Mouse (Mus musculus) cerebellum, adult 2 months (tissue): ENCODE measurements around the gene Lmntd1. TPM values are rescaled to one million over a fixed set of nuclear protein-coding genes. Genes with fewer than 3 reads are reported as not detected.
"Not testable (repeated sequence)": the region's sequence is repeated elsewhere in the genome, so short reads cannot be mapped to it uniquely, and the experiment has no call there.

Experiments
- DNase-seq, 2 experiments: peaks; one replicate each; pipeline ENCODE4 v3.0.0; 2021
- H3K27ac ChIP-seq: fragments of 200-500 bp; 2 replicates; pipeline ENCODE4 v1.5.1; 2012; ENCODE audit warnings: low read length, control low read depth, inconsistent platforms; ENCODE audit not compliant: insufficient read depth
- H3K27me3 ChIP-seq: fragments of 200-500 bp; 2 replicates; pipeline ENCODE4 v1.6.1; 2012; ENCODE audit warnings: inconsistent platforms, mild to moderate bottlenecking, low read length, moderate library complexity; ENCODE audit not compliant: control insufficient read depth, insufficient read depth
- H3K4me1 ChIP-seq: fragments of 200-500 bp; 2 replicates; pipeline ENCODE4 v1.6.1; 2011; ENCODE audit warnings: low read length; ENCODE audit not compliant: control insufficient read depth, insufficient read depth
- H3K4me3 ChIP-seq: fragments of 200-500 bp; replicated peaks from 2 replicates; pipeline ENCODE3; 2011; ENCODE audit warnings: mild to moderate bottlenecking, low read depth, low read length, control low read depth; ENCODE audit not compliant: insufficient read depth
- CTCF ChIP-seq: fragments of 200-500 bp; IDR thresholded peaks from 2 replicates; pipeline ENCODE4 v1.5.1; 2011; ENCODE audit warnings: low read depth, mild to moderate bottlenecking, control low read depth, low read length, moderate library complexity, borderline replicate concordance; ENCODE audit not compliant: insufficient read depth
- POLR2A ChIP-seq: fragments of 200-500 bp; IDR thresholded peaks from 2 replicates; pipeline ENCODE4 v1.6.1; 2011; ENCODE audit warnings: low read length, control low read depth, borderline replicate concordance; ENCODE audit not compliant: insufficient read depth
- WGBS: fragments of 180-500 bp; shearing (Covaris S2); methylation state at CpG from one replicate; pipeline ENCODE4 v1.1.7; 2018; 5-methylcytosine and 5-hydroxymethylcytosine counted together
- polyA plus RNA-seq: library from polyadenylated mRNA; depleted of rRNA; stranded (reverse); fragments of >200 nt; gene quantifications from 2 replicates; pipeline ENCODE4 v1.2.3, GENCODE M21; 2012

The Lmntd1 gene
- polyA plus RNA-seq, 1 experiment, result 0.70 TPM

- TF ChIP-seq POLR2A (0 out of 2 replicates have a peak, but pooled peaks have one; percentile 8), CTCF (peak; percentile 64)
- WGBS, result under 1% methylated on average over 33 of the region's 33 CpGs
- Histone ChIP-seq H3K4me3 (peak overlapping the region; percentile 77), H3K27ac (peak overlapping the region; percentile 26; the same call in 1 of the 2 replicates), H3K27me3 (no peaks in the 10 kb centered on the region), H3K4me1 (no peaks in the 10 kb centered on the region; the same call in 1 of the 2 replicates)
- DNase-seq, result peak; percentile 86 to 92
Measured at GRCm38 (mm10) chr6:145341301-145342193, 272.6 kb downstream of the Lmntd1 start.

- DNase-seq, result peak; percentile 94 to 97
- peak overlapping the region; percentile 56; the same call in 1 of the 2 replicates for H3K27ac ChIP-seq
- H3K4me1 ChIP-seq, result no peaks in the 10 kb centered on the region
- H3K27me3 ChIP-seq, result no peaks in the 10 kb centered on the region
- peak overlapping the region; percentile 90 for H3K4me3 ChIP-seq
- TF ChIP-seq POLR2A (peak; percentile 62; the same call in 1 of the 2 replicates), CTCF (no peak)
- under 1% methylated on average over 37 of the region's 37 CpGs for WGBS
Measured at GRCm38 (mm10) chr6:145340657-145341146, 273.4 kb downstream of the Lmntd1 start.

- Histone ChIP-seq H3K27me3 (no peaks in the 10 kb centered on the region), H3K27ac (peak overlapping the region; percentile 56; the same call in 1 of the 2 replicates), H3K4me1 (no peaks in the 10 kb centered on the region), H3K4me3 (peak overlapping the region; percentile 90)
- TF ChIP-seq CTCF, result no peak
- no peak for TF ChIP-seq POLR2A
- 2% methylated on average over 21 of the region's 21 CpGs for WGBS
- DNase-seq, result peak; percentile 61 to 67
Measured at GRCm38 (mm10) chr6:145339956-145340656, 274.0 kb downstream of the Lmntd1 start.

- TF ChIP-seq POLR2A (no peak), CTCF (no peak)
Measured at GRCm38 (mm10) chr6:145338571-145339294, 275.4 kb downstream of the Lmntd1 start.

GRCm38 (mm10) chr6:145337521-145337920 lies 276.6 kb downstream of the Lmntd1 start:
- WGBS, result 93% methylated on average over 6 of the region's 6 CpGs
- not testable (repeated sequence) for H3K27me3 ChIP-seq, H3K4me1 ChIP-seq, DNase-seq, H3K27ac ChIP-seq, H3K4me3 ChIP-seq

More at GRCm38 (mm10) chr6:145338571-145339294, 275.4 kb downstream of the Lmntd1 start:
- 85% methylated on average over 12 of the region's 12 CpGs for WGBS
- no peak for DNase-seq
- H3K27ac ChIP-seq, result no peak overlapping the region
- no peak overlapping the region for H3K4me3 ChIP-seq
- no peaks in the 10 kb centered on the region for H3K4me1 ChIP-seq
- no peaks in the 10 kb centered on the region for H3K27me3 ChIP-seq

GRCm38 (mm10) chr6:145335876-145336768 lies 278.0 kb downstream of the Lmntd1 start:
- H3K4me1 ChIP-seq, result no peaks in the 10 kb centered on the region
- H3K27me3 ChIP-seq, result no peaks in the 10 kb centered on the region
- DNase-seq, result no peak
- H3K27ac ChIP-seq, result no peak overlapping the region
- no peak overlapping the region for H3K4me3 ChIP-seq
- TF ChIP-seq CTCF, result no peak
- no peak for TF ChIP-seq POLR2A
- WGBS, result 71% methylated on average over 18 of the region's 18 CpGs
